Mouse (Mus musculus) ES-Bruce4 (cell line): ENCODE results near the gene Mcf2l.

Source experiments
- CTCF ChIP-seq: IDR thresholded peaks from one replicate; pipeline ENCODE4 v1.8.1; 2011; ENCODE audit warnings: low read depth, low read length
- POLR2A ChIP-seq: IDR thresholded peaks from one replicate; pipeline ENCODE4 v1.8.1; 2011; ENCODE audit warnings: low read length; ENCODE audit not compliant: insufficient read depth

GRCm38 (mm10) chr8:12874194-12874791 lies 687 bp downstream of the Mcf2l start:
- no peak for TF ChIP-seq POLR2A
- no peak for TF ChIP-seq CTCF
